Mouse (Mus musculus) neural tube, embryonic 14.5 days (tissue): ENCODE results near the gene Fam169b. TPM values are rescaled to one million over a fixed set of nuclear protein-coding genes. Genes with fewer than 3 reads are reported as not detected.
"Not testable (repeated sequence)": the region's sequence is repeated elsewhere in the genome, so short reads cannot be mapped to it uniquely, and the experiment has no call there.

ENCODE experiments used
- ATAC-seq: fragments of 200-750 bp; cut with Nextera tagmentation; 2 replicates; pipeline ENCODE4 v1.8.0; 2017; ENCODE audit warnings: low read depth, mild to moderate bottlenecking, moderate TSS enrichment, moderate library complexity
- H3K27ac ChIP-seq: fragments of 300-500 bp; sonication (generic); 2 replicates; pipeline ENCODE4 v1.5.1; 2014; ENCODE audit warnings: low read depth, mild to moderate bottlenecking, control low read depth, low read length, moderate library complexity, mixed read lengths
- H3K27me3 ChIP-seq: fragments of 300-500 bp; sonication (generic); 2 replicates; pipeline ENCODE4 v1.6.1; 2014; ENCODE audit warnings: low read length; ENCODE audit not compliant: control insufficient read depth, insufficient read depth
- H3K36me3 ChIP-seq: fragments of 300-500 bp; sonication (generic); 2 replicates; pipeline ENCODE4 v1.6.1; 2014; ENCODE audit warnings: low read length, mixed read lengths; ENCODE audit not compliant: control insufficient read depth, insufficient read depth
- H3K4me1 ChIP-seq: fragments of 300-500 bp; sonication (generic); 2 replicates; pipeline ENCODE4 v1.6.1; 2014; ENCODE audit warnings: low read length; ENCODE audit not compliant: control insufficient read depth, insufficient read depth
- H3K4me2 ChIP-seq: fragments of 300-500 bp; sonication (generic); 2 replicates; pipeline ENCODE4 v1.6.1; 2014; ENCODE audit warnings: mild to moderate bottlenecking, low read depth, low read length, control low read depth
- H3K4me3 ChIP-seq: fragments of 300-500 bp; sonication (generic); 2 replicates; pipeline ENCODE4 v1.5.1; 2014; ENCODE audit warnings: low read depth, low read length, control low read depth, mixed read lengths
- H3K9ac ChIP-seq: fragments of 300-500 bp; sonication (generic); replicated peaks from 2 replicates; pipeline ENCODE4 v1.6.1; 2014; ENCODE audit warnings: low read depth, mild to moderate bottlenecking, control low read depth, low read length, mixed read lengths
- H3K9me3 ChIP-seq: fragments of 300-500 bp; sonication (generic); 2 replicates; pipeline ENCODE4 v1.6.1; 2016; ENCODE audit warnings: low read length; ENCODE audit not compliant: control insufficient read depth
- WGBS: fragments of 180-500 bp; shearing (Covaris S2); extraction: QIAGEN DNeasy Blood & Tissue Kit; methylation state at CpG from one replicate; pipeline ENCODE4 v1.1.7; 2014; 5-methylcytosine and 5-hydroxymethylcytosine counted together
- polyA plus RNA-seq: library from polyadenylated mRNA; unstranded; fragments of >200 nt; fragmentation: Nextera tagmentation; extraction: Ambion mirVana; gene quantifications from 2 replicates; pipeline ENCODE4 v1.2.1, GENCODE M21; 2014

The Fam169b gene
- polyA plus RNA-seq, 1 experiment from 2014 or later = not detected

- no peaks in the 10 kb centered on the region for H3K36me3 ChIP-seq
- WGBS = 84% methylated on average over 24 of the region's 24 CpGs
- ATAC-seq = no peak
Observed at GRCm38 (mm10) chr7:68286526-68287481, 13.2 kb downstream of the Fam169b start.

GRCm38 (mm10) chr7:68287582-68287981 is 13.9 kb downstream of the Fam169b start:
- H3K4me1 ChIP-seq = no peaks in the 10 kb centered on the region
- H3K36me3 ChIP-seq = no peaks in the 10 kb centered on the region
- H3K27me3 ChIP-seq = no peaks in the 10 kb centered on the region
- ATAC-seq = no peak
- no peaks in the 10 kb centered on the region for H3K9me3 ChIP-seq
- 83% methylated on average over 2 of the region's 2 CpGs for WGBS
- H3K27ac ChIP-seq = no peak overlapping the region
- no peak overlapping the region for H3K4me3 ChIP-seq
- no peak overlapping the region for H3K4me2 ChIP-seq
- no peak overlapping the region for H3K9ac ChIP-seq

More at GRCm38 (mm10) chr7:68286526-68287481, 13.2 kb downstream of the Fam169b start:
- Histone ChIP-seq H3K9me3 (no peaks in the 10 kb centered on the region), H3K27ac (no peak overlapping the region), H3K27me3 (no peaks in the 10 kb centered on the region), H3K9ac (no peak overlapping the region), H3K4me3 (no peak overlapping the region), H3K4me1 (no peaks in the 10 kb centered on the region), H3K4me2 (no peak overlapping the region)

- H3K9me3 ChIP-seq, H3K4me3 ChIP-seq, H3K4me2 ChIP-seq, H3K27ac ChIP-seq, H3K9ac ChIP-seq, H3K4me1 ChIP-seq, H3K36me3 ChIP-seq, H3K27me3 ChIP-seq, ATAC-seq: not testable (repeated sequence)
- WGBS = 92% methylated on average over 4 of the region's 4 CpGs
Observed at GRCm38 (mm10) chr7:68288000-68288399, 14.4 kb downstream of the Fam169b start.

GRCm38 (mm10) chr7:68289081-68289480 is 15.4 kb downstream of the Fam169b start:
- no peaks in the 10 kb centered on the region for H3K9me3 ChIP-seq
- no peak for ATAC-seq
- H3K4me3 ChIP-seq = no peak overlapping the region
- no peaks in the 10 kb centered on the region for H3K27me3 ChIP-seq
- no peaks in the 10 kb centered on the region for H3K36me3 ChIP-seq
- H3K9ac ChIP-seq = no peak overlapping the region
- no peak overlapping the region for H3K27ac ChIP-seq
- H3K4me1 ChIP-seq = no peaks in the 10 kb centered on the region
- WGBS = 95% methylated on average over 8 of the region's 8 CpGs
- H3K4me2 ChIP-seq = no peak overlapping the region

GRCm38 (mm10) chr7:68291603-68292002 is 18.0 kb downstream of the Fam169b start:
- Histone ChIP-seq H3K4me1 (no peaks in the 10 kb centered on the region), H3K4me2 (no peak overlapping the region), H3K27me3 (no peaks in the 10 kb centered on the region), H3K9me3 (no peaks in the 10 kb centered on the region), H3K27ac (no peak overlapping the region), H3K9ac (no peak overlapping the region), H3K36me3 (no peaks in the 10 kb centered on the region), H3K4me3 (no peak overlapping the region)
- WGBS = 63% methylated on average over 1 of the region's 1 CpGs
- no peak for ATAC-seq

GRCm38 (mm10) chr7:68293997-68294789 is 20.6 kb downstream of the Fam169b start:
- H3K4me3 ChIP-seq = no peak overlapping the region
- no peaks in the 10 kb centered on the region for H3K36me3 ChIP-seq
- 74% methylated on average over 16 of the region's 16 CpGs for WGBS
- no peaks in the 10 kb centered on the region for H3K4me1 ChIP-seq
- H3K9me3 ChIP-seq = no peaks in the 10 kb centered on the region
- no peak for ATAC-seq
- no peak overlapping the region for H3K4me2 ChIP-seq
- H3K27ac ChIP-seq = no peak overlapping the region
- H3K9ac ChIP-seq = no peak overlapping the region
- no peaks in the 10 kb centered on the region for H3K27me3 ChIP-seq

GRCm38 (mm10) chr7:68296487-68296886 is 22.8 kb downstream of the Fam169b start:
- no peak for ATAC-seq
- Histone ChIP-seq H3K36me3 (no peaks in the 10 kb centered on the region), H3K9ac (no peak overlapping the region), H3K4me2 (no peak overlapping the region), H3K4me1 (no peaks in the 10 kb centered on the region), H3K4me3 (no peak overlapping the region), H3K9me3 (no peaks in the 10 kb centered on the region), H3K27ac (no peak overlapping the region), H3K27me3 (no peaks in the 10 kb centered on the region)
- 90% methylated on average over 5 of the region's 5 CpGs for WGBS

- no peak overlapping the region for H3K4me2 ChIP-seq
- H3K4me1 ChIP-seq = no peaks in the 10 kb centered on the region
- H3K9me3 ChIP-seq = no peaks in the 10 kb centered on the region
- H3K9ac ChIP-seq = no peak overlapping the region
- no peaks in the 10 kb centered on the region for H3K36me3 ChIP-seq
- 85% methylated on average over 13 of the region's 13 CpGs for WGBS
- H3K27me3 ChIP-seq = no peaks in the 10 kb centered on the region
- no peak overlapping the region for H3K4me3 ChIP-seq
- ATAC-seq = no peak
- no peak overlapping the region for H3K27ac ChIP-seq
Observed at GRCm38 (mm10) chr7:68298381-68299076, 24.9 kb downstream of the Fam169b start.
